Mouse (Mus musculus): ENCODE measurements around the gene Zbtb17. TPM values are rescaled to one million over a fixed set of nuclear protein-coding genes. Genes with fewer than 3 reads are reported as not detected.
A peak's percentile ranks its signal among the peaks of the same experiment; 100 is the strongest.

Zbtb17 gene
- total RNA-seq, 2 experiments from 2014 or later: 33.8 to 34.6 TPM

DNA sequence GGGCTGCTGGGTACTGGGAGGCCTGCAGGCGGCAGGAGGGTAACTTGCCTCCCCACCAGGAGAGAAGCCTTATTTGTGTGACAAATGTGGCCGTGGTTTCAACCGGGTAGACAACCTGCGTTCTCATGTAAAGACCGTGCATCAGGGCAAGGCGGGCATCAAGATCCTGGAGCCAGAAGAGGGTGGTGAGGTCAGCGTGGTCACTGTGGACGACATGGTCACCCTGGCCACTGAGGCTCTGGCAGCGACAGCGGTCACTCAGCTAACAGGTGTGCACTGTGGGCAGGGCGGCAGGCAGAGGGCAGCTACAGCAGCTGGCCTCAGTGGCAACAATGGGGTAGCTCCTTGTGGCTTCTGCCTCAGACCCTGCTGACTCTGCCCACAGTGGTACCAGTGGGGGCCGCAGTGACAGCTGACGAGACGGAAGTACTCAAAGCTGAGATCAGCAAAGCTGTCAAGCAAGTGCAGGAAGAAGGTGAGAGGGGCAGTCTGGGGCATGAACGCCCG lies 21.9 kb downstream of the Zbtb17 start:
- no peak for TF ChIP-seq CTCF (conservative IDR thresholded peaks at IDR 0.05)
- Histone ChIP-seq H3K4me3 (no peak overlapping the region), H3K27ac (no peak overlapping the region)
- DNase-seq (ENCODE audit: low spot score in 2 of 2): no peak

DNA sequence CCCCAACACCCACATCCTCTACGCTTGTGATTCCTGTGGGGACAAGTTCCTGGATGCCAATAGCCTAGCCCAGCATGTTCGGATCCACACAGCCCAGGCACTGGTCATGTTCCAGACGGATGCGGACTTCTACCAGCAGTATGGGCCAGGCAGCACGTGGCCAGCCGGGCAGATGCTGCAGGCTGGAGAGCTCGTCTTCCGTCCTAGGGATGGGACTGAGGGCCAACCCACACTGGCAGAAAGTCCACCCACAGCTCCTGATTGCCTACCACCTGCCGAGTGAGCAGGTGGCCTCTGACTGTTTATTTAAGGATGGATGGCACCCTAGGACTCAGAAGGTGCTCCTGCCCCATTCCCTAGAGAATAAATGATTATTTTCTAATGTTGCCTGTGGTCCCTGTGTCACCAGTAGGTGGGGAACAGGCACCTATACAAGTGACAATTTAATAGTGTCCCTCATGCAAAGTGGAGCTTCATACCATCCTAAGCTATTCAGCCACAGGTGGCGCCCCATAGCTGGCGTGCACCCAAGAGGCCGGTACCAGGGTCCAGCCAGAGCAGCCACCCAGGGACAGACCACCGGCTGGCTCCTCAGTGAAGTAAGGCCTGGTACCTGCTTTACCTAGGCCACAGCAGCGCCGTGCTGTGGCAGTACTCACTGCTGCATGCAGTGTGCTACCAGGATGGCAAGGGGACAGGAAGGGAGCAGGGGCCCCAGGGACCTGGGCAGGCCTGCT lies 22.6 kb downstream of the Zbtb17 start:
- TF ChIP-seq CTCF (conservative IDR thresholded peaks at IDR 0.05): peak; percentile 59
- H3K4me3 ChIP-seq: no peak overlapping the region
- H3K27ac ChIP-seq: peak overlapping the region; percentile 14; the same call in 1 of the 2 replicates
- no peak for DNase-seq (ENCODE audit: low spot score in 2 of 2)

GRCm38 (mm10) chr4:141467581-141467927 lies 23.1 kb downstream of the Zbtb17 start:
- DNase-seq (ENCODE audit: low spot score in 2 of 2): no peak

DNA sequence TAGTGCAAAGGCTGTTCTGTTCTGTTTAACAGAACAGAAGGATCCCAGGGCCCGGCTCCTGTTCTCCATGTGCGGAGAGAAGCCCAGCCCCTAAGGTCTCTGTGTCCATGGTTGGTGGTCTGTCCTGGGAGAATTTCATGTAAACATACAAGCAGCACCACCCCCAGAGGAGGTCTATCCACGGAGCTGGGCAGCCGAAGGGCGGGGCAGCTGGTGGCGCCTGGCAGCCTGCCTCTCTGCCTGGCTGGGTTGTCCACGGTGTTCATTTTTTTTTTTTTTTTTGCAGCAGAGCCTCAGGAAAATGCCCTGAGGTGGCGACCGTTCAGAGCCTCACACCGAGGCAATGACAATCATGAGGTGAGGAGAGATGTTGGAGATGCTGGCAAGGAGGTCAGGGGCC lies 24.1 kb downstream of the Zbtb17 start:
- TF ChIP-seq CTCF (conservative IDR thresholded peaks at IDR 0.05): no peak
- Histone ChIP-seq H3K27ac (peak overlapping the region; percentile 79), H3K4me3 (no peak overlapping the region)
- DNase-seq (ENCODE audit: low spot score in 2 of 2): no peak

More at GRCm38 (mm10) chr4:141467581-141467927, 23.1 kb downstream of the Zbtb17 start:
- TF ChIP-seq CTCF (conservative IDR thresholded peaks at IDR 0.05): no peak
- Histone ChIP-seq H3K4me3 (no peak overlapping the region), H3K27ac (peak overlapping the region; percentile 14; the same call in 1 of the 2 replicates)

DNA sequence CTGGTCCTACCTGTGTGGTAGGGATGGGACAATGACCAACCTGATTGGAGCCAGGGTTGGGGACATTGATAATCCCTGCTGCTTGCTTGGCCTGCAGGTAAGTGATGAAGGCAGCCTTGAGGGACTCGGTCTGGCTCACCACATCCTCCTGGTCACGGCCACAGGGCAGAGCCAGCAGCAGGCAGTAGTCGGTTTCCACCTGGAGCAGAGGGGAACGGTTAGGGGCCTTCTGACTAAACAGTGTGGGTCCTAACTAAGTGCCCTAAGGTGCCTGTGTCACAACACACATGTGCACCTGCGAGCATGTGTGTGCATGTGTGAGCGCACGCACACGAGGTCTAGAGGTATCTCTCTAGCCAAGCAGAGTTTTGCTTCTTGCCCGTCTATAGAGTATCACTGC lies 24.9 kb downstream of the Zbtb17 start:
- no peak overlapping the region for H3K4me3 ChIP-seq
- peak overlapping the region; percentile 79 for H3K27ac ChIP-seq
- no peak for DNase-seq (ENCODE audit: low spot score in 2 of 2)
- TF ChIP-seq CTCF (conservative IDR thresholded peaks at IDR 0.05): no peak

- no peak for TF ChIP-seq CTCF (conservative IDR thresholded peaks at IDR 0.05)
Measured at GRCm38 (mm10) chr4:141471491-141471890, 27.0 kb downstream of the Zbtb17 start.

GRCm38 (mm10) chr4:141472641-141473321 lies 28.3 kb downstream of the Zbtb17 start:
- TF ChIP-seq CTCF (conservative IDR thresholded peaks at IDR 0.05): no peak
- H3K4me3 ChIP-seq: no peak overlapping the region
- no peak for DNase-seq (ENCODE audit: low spot score in 2 of 2)
- H3K27ac ChIP-seq: no peak overlapping the region

More at GRCm38 (mm10) chr4:141471491-141471890, 27.0 kb downstream of the Zbtb17 start:
- DNase-seq (ENCODE audit: low spot score in 2 of 2): no peak
- Histone ChIP-seq H3K4me3 (no peak overlapping the region), H3K27ac (no peak overlapping the region)

- TF ChIP-seq CTCF (conservative IDR thresholded peaks at IDR 0.05): 0 out of 2 replicates have a peak, but pooled peaks have one; percentile 9
- Histone ChIP-seq H3K4me3 (no peak overlapping the region), H3K27ac (no peak overlapping the region)
- no peak for DNase-seq (ENCODE audit: low spot score in 2 of 2)
Measured at GRCm38 (mm10) chr4:141474431-141474830, 30.0 kb downstream of the Zbtb17 start.

DNA sequence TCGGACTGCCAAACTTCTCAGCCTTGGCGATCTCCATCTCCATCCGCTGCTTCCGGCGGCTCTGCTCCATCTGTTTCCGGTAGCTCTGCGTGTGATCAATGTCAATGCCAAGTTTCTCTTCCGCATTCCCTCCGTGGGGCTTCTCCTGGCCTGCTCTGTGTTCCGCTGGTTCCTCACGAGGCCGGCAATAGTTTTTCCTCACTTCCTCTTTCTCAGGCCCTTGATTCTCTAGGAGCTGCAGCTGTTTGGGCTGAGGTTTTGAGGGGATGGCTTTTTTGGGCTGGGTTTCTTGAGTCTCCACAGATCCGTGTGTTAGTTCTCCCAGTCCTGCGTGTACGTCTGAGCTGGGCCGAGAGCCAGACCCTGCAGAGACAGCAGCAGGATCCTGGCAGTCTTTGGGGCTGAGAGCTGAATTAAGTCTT lies 33.2 kb downstream of the Zbtb17 start:
- peak; percentile 66 to 76 for DNase-seq (ENCODE audit: low spot score in 2 of 2)
- H3K4me3 ChIP-seq: no peak overlapping the region
- TF ChIP-seq CTCF (conservative IDR thresholded peaks at IDR 0.05): no peak
- H3K27ac ChIP-seq: peak overlapping the region; percentile 92

DNA sequence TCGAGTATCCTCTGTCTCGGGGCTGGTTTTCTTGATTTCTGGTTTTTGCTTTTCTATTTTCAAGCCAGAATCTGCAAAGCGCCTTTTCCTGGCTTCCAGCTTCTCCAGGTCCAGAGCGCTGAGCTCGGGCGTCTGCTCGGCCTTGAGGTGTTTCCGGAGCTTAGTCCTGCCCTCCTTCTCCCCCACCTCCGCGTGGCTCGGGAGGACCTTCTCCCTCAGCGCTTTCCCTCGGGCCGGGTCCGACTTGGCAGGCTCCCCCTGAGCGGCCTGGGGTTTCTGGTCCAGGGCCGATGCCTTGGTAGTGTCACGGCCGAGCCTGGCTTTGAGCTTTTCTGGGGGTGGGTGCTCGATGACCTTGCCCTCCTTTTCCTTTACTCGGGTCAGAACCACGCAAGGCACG lies 33.8 kb downstream of the Zbtb17 start:
- Histone ChIP-seq H3K27ac (peak overlapping the region; percentile 92), H3K4me3 (no peak overlapping the region)
- DNase-seq (ENCODE audit: low spot score in 2 of 2): no peak
- TF ChIP-seq CTCF (conservative IDR thresholded peaks at IDR 0.05): no peak

DNA sequence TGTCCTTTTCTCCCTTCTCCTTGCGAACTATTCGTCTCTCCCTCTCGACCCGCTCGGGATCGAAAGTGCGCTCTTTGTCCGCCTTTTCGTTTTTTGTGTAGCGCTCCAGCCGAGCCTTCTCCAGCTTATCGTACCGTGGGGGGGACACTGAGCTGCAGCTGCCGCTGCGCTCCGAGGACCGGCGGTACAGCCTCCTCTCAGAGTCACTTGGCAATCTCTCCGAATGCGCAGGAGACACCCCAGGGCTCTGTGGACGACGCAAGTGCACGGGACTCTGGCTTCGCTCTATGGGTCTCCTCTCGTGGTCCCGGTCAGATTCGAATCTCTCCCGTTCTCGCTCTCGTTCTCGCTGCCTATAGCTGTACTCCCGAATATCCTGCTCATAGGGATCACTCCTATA lies 34.3 kb downstream of the Zbtb17 start:
- TF ChIP-seq CTCF (conservative IDR thresholded peaks at IDR 0.05): no peak
- no peak for DNase-seq (ENCODE audit: low spot score in 2 of 2)
- Histone ChIP-seq H3K27ac (peak overlapping the region; percentile 92), H3K4me3 (no peak overlapping the region)

- H3K27ac ChIP-seq: peak overlapping the region; percentile 92
- no peak for DNase-seq (ENCODE audit: low spot score in 2 of 2)
- peak; percentile 40 for TF ChIP-seq CTCF (conservative IDR thresholded peaks at IDR 0.05)
- no peak overlapping the region for H3K4me3 ChIP-seq
Measured at GRCm38 (mm10) chr4:141479411-141479810, 35.0 kb downstream of the Zbtb17 start.

- no peak for TF ChIP-seq CTCF (conservative IDR thresholded peaks at IDR 0.05)
- no peak overlapping the region for H3K27ac ChIP-seq
- no peak for DNase-seq (ENCODE audit: low spot score in 2 of 2)
- H3K4me3 ChIP-seq: no peak overlapping the region
Measured at GRCm38 (mm10) chr4:141484071-141484470, 39.6 kb downstream of the Zbtb17 start.
